Mouse (Mus musculus): Measurements from ENCODE around the gene Smg6.

The Smg6 gene

DNA sequence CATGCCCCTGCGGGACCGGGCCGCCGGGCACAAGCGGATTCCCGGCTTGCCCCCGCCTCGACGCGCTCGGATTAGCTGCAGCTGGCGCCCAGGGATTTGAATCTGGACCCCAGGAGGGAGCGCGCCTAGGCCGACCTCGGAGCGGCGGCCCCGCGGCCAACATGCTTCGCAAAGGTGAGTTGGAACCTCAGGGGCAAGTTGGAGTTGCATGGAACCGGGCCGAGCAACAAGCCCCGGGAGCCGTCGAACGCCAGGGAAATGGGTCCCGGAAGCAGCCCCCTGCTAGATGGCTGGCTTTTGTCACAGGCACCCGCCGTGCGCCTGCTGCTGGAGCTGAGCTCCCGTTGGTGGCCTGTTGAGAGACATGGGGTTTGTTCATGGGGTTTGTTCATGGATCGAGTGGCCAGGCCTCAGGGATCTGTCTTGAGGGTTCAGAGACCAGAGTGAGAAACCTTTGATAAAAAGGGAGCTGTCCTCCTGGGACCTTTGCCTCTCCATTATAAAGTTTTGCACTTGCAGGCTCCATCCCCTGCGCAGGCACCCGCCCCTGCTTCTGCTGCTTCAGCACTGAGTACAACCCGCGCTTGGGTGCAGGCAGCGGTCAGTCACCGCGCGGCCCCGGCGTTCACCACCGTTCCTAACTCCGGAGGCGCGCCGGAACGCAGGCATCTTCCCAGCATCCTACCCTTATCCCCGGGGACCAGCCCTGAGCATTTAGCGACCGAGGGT lies 268.7 kb downstream of the Smg6 start:
- DNase-seq = peak; percentile 56

- DNase-seq = peak; percentile 79 to 80
Measured at GRCm38 (mm10) chr11:75194850-75195461, 269.3 kb downstream of the Smg6 start.

DNA sequence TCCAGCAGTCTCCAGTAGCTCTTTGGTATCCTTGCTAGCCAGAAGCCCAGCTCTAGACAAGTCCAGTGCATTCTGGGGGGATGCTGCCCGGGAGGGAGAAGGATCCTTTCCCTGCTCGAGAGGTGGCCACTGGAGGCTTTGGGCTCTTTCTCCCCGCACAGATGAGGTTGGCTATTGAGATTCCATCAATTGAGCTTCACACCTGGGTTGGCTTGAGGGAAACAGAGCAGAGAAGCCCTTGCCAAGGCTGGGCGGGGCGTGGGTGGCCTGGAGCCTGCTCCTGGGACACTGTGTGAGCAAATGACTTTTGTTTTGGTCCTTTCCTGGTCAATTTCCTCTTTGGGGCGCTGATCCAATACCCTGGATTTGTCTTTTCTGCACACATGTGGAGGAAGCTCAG lies 270.5 kb downstream of the Smg6 start:
- peak in 1 of 2 experiments; percentile 40 for DNase-seq

DNA sequence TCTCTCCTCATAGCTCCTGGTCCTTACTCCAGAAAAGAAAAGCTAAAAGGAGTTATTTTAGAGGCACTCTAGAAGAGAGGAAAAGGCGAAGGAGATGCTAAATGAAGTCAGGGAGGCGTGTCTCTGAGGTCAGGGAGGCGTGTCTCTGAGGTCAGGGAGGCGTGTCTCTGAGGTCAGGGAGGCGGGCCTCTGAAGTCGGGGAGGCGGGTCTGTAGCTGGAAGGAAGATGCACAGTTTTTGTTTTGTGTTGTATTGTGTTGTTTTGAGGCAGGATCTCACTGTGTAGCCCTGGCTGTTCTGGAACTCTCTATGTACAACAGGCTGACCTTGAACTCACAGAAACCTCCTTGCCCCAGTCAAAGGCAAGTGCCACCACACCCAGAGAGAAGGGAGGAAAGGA lies 272.3 kb downstream of the Smg6 start:
- DNase-seq = no peak

DNA sequence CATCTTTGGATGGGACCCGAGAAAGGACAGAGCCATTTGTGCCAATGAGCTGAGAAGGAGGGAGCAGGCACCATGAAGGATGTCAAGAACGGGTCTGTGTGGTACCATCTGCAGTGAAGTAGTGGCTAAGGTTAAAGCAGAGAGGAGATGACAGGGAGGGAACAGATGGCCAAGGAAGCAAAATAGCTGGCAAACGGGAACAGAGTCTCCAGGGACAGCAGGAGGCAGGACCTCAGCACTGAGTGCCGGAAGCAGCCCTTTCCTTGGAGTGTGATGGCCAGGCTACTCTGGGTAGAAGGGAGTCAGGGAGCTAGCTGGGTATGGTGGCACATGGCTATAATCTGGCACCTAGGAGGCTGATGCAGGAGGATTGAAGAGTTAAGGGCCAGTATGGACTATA lies 273.2 kb downstream of the Smg6 start:
- DNase-seq = peak; percentile 68 to 76

GRCm38 (mm10) chr11:75199951-75200350 lies 274.3 kb downstream of the Smg6 start:
- peak in 1 of 2 experiments; percentile 26 for DNase-seq

- no peak for DNase-seq
Measured at GRCm38 (mm10) chr11:75200935-75201334, 275.3 kb downstream of the Smg6 start.

DNA sequence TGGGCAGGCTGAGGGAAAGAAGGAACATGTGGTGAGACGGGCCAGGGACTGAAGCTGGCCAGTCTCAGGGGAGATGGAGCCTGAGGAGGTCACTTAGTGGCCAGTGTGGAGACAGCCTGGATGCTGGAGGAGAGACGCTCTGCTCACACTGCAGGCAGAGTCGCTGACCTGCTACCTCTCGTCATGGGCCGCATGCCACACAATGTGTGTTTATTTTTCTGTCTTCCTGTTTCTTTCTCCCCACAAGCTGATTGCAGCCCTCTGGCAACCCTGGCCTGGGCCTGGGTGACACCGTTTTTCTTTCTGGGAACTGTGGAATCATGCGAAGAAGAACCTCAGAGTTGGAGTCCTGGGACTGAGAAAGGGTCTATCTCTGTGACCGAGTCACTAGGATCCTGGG lies 276.1 kb downstream of the Smg6 start:
- peak in 1 of 2 experiments; percentile 27 for DNase-seq

GRCm38 (mm10) chr11:75203926-75204325 lies 278.3 kb downstream of the Smg6 start:
- DNase-seq = peak in 1 of 2 experiments; percentile 44

GRCm38 (mm10) chr11:75204472-75204871 lies 278.8 kb downstream of the Smg6 start:
- peak in 1 of 2 experiments; percentile 36 for DNase-seq

DNA sequence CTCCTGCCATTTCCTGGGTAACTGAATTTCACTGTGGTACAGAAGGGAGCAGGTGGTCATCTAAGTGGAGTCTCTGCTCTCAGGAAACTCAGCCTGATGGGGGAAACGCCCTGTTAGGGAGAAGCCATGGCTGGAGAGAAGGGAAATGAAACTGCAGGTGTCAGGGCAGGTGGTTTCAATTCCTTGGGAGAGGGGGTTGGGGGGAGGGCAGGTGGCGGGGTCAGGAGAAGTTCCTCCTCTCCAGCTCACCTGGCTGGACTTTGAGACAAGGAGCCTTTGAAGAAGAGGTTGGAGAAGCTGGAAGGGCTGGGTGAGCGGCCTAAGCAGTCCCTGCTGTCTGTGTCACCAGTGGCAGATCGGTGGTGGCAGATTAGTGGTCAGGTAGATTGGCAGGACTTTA lies 280.7 kb downstream of the Smg6 start:
- no peak for DNase-seq

- DNase-seq = no peak
Measured at GRCm38 (mm10) chr11:75209363-75209762, 283.7 kb downstream of the Smg6 start.

DNA sequence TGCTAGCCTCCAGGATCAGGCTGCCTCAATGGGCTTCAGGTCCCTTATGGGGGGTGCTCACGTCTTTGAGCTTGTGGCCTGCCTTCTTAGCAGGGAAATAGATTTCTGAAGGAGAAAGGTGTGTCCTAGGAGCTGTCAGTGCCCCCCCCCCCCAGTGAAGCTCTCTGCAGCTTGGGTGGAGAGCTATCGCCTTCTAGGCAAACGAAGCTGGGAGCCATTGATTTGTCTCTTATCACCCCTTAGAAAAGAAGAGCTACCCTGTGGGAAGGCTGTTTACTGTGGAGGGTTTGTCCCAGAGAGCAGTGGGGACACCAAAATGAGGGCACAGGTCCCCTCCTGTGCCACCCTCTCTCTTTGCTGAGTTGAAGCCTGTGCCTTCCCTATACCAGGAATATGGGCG lies 284.5 kb downstream of the Smg6 start:
- DNase-seq = no peak

DNA sequence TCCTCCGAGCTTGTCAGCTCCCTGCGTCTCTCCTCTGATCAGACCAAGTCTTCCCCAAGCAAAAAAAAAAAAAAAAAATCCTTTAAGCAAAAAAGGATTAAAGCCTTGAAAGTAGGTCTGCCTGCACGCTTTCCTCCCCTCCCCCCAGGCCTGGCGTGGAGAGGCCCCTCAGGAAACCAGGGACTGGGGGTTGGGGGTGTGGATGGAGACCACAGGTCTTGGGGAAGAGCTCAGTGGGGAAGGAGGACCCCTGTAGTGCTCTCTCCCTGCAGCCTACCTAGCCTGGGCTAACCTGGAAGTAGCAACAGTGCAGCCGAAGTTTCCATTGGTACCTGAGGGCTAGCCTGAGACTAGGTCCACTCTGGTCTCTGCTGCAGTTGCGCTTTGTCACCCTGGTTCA lies 285.1 kb downstream of the Smg6 start:
- DNase-seq = no peak

DNA sequence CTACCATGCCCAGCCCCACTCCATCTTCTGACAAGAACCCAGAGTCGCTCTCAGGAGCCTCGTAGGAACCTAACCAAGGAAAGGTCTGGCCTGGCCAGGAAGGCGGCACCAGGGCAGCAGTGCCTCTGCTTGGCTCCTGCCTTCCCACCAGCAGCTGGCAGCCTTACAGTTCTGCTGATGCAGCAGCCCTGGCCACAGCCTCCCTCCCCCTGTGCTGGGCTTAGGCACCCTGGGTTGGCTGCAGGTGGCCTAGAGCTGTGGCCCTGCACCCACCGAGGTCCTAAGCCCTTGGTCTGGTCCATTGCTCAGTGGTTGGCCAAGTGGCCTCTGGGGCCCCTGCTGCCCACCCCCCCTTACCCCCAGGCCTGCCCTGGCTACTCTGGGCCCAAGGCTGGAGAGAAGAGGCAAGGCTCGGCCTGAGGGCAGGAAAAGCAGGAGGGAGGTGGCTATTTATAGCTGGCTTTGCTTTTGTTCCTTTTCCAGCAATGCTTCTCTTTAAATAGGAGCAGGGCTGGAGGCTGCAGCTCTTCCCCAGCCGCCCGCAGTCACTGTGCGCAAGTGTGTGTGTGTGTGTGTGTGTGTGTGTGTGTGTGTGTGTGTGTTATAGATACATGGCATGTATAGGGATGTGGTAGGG lies 286.5 kb downstream of the Smg6 start:
- DNase-seq = peak; percentile 65

- peak; percentile 66 to 73 for DNase-seq
Measured at GRCm38 (mm10) chr11:75212876-75213275, 287.3 kb downstream of the Smg6 start.

DNA sequence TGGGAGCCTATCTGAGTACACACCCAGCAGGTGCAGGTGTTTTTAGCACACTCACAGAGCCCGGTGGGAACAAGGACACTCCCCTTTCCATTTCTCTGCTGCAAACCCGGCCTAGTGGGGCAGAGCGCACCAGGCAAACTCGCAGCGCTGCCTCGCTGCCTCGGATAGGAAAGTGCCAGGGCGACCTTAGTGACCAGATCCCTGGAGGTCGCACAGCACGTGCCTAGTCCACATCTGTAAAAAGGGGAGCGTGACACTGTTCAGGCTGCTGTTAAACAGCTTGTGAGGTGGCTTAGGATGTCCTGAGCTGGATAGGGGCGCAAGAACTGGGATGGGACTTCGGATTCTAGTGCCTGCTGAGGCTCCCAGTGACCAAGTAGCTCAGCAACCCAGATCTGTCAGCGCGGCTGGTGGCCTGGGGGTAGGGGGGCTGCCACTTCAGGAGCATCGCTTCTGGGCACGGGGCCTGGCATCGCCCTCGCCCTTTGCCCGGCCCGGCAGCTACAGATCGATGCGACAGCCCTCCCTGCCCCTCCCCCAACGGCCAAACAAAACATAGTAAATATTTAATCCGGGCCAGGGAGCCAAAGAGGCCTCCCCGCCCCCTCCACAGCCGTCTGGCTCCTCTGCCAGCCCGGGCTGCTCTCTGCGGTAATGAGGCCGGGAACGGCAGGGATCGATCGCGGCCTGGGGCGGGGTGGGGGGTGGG lies 287.9 kb downstream of the Smg6 start:
- peak; percentile 68 to 78 for DNase-seq

Measured in cerebellum, postnatal 14 days (tissue).